Mouse (Mus musculus) ES-Bruce4 (cell line): ENCODE data around the gene Wdr17. TPM values are rescaled to one million over a fixed set of nuclear protein-coding genes. Genes with fewer than 3 reads are reported as not detected.
A peak's percentile ranks its signal among the peaks of the same experiment; 100 is the strongest.

Source experiments
- H3K27ac ChIP-seq: 2 replicates; pipeline ENCODE4 v1.5.1; 2012; ENCODE audit warnings: low read length, inconsistent platforms; ENCODE audit not compliant: insufficient read depth
- H3K27me3 ChIP-seq: 2 replicates; pipeline ENCODE4 v1.6.1; 2012; ENCODE audit warnings: mild to moderate bottlenecking, low read length, inconsistent platforms; ENCODE audit not compliant: control insufficient read depth, poor library complexity, insufficient read depth, severe bottlenecking
- H3K36me3 ChIP-seq: 2 replicates; pipeline ENCODE4 v1.6.1; 2012; ENCODE audit warnings: inconsistent platforms, mild to moderate bottlenecking, low read length, moderate library complexity; ENCODE audit not compliant: control insufficient read depth, poor library complexity, insufficient read depth, severe bottlenecking
- H3K4me1 ChIP-seq: one replicate; pipeline ENCODE4 v1.8.1; 2011; ENCODE audit warnings: low read length; ENCODE audit not compliant: control insufficient read depth, insufficient read depth
- H3K4me3 ChIP-seq: 2 replicates; pipeline ENCODE4 v1.5.1; 2011; ENCODE audit warnings: low read depth, mild to moderate bottlenecking, low read length
- H3K9ac ChIP-seq: 2 replicates; pipeline ENCODE4 v1.6.1; 2012; ENCODE audit warnings: low read depth, mild to moderate bottlenecking, inconsistent platforms; ENCODE audit not compliant: poor library complexity, severe bottlenecking
- H3K9me3 ChIP-seq: replicated peaks from 2 replicates; pipeline ENCODE4 v1.6.1; 2012; ENCODE audit warnings: mild to moderate bottlenecking, low read length, inconsistent platforms; ENCODE audit not compliant: control insufficient read depth, poor library complexity, insufficient read depth, severe bottlenecking
- CTCF ChIP-seq: IDR thresholded peaks from one replicate; pipeline ENCODE4 v1.8.1; 2011; ENCODE audit warnings: low read depth, low read length
- EP300 ChIP-seq: IDR thresholded peaks from 2 replicates; pipeline ENCODE4 v1.6.1; 2011; ENCODE audit warnings: low read depth, low read length; ENCODE audit not compliant: insufficient read depth
- POLR2A ChIP-seq: IDR thresholded peaks from one replicate; pipeline ENCODE4 v1.8.1; 2011; ENCODE audit warnings: low read length; ENCODE audit not compliant: insufficient read depth
- polyA plus RNA-seq: library from polyadenylated mRNA; stranded (reverse); fragments of >200 nt; gene quantifications from 2 replicates; pipeline ENCODE4 v1.2.4, GENCODE M21; 2011; ENCODE audit warnings: low read depth; ENCODE audit not compliant: missing spikeins, insufficient read depth, insufficient read length

The Wdr17 gene
- polyA plus RNA-seq, 1 experiment = 0.97 TPM

DNA sequence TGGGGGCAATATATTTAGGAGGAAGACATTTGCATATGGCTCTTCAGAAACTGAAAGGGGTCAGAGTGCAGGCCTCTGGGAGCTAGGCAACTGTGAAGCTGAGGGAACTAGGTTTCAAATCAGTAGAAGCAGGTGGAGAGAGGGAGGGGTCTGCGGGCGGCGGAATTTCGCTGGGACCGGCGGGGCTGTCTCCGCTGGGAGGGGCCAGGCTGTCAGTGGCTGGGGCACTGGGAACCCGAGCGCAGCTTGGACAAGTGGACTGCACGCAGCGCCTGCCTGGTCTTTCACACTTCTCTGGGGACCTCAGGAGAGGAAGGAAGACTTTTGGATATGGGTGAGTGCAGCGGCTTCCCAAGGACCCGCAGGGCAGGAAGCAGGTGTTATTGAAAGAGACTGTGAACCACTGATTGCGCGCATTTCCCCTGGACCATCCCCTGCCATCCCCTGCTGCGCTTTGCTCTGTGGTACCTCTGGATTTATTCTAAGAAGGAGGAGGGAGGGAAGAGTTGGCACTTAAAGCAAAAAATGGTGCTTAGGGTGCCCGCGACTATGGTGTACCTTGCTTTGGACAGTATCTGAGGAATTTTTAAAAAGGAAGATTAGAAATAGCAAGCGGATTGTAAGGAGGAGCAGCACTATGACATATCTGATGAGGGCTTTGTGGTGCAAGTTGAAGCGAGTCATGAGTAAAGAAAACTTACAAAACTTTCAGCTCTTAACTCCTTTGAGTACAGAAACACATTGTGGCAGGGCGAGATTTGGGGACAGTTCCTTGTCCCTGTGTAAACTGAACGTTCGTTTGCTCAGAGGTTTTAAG, 107.5 kb downstream of the Wdr17 start:
- Histone ChIP-seq H3K27me3 (no peaks in the 10 kb centered on the region; the same call in 1 of the 2 replicates), H3K9ac (no peak overlapping the region), H3K27ac (no peak overlapping the region), H3K36me3 (no peaks in the 10 kb centered on the region), H3K4me3 (peak overlapping the region; percentile 45), H3K4me1 (peaks cover 3% of the 10 kb centered on the region), H3K9me3 (0 out of 2 replicates have a peak, but pooled peaks cover 4% of the 10 kb centered on the region)
- TF ChIP-seq POLR2A (no peak), CTCF (no peak), EP300 (no peak)

DNA sequence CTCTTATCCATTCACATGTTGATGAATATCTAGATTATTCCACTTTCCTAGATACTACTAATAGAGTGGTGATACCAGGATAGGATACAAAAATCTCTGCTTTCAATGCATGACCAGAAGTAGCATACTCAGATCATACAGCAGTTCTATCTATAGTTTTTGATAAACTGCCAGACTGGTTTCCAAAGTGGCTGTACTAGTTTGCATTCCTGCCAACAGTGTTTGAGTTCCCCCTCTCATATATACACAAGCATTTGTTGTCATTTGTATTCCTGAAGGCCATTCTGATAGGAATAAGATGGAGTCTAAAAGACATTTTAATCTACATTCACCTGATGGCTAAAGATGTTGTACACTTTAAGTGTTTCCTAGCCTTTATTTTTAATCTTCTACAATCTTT, 110.0 kb downstream of the Wdr17 start:
- peaks cover 3% of the 10 kb centered on the region for H3K4me1 ChIP-seq
- 0 out of 2 replicates have a peak, but pooled peaks cover 4% of the 10 kb centered on the region for H3K9me3 ChIP-seq
- no peak overlapping the region for H3K27ac ChIP-seq
- H3K36me3 ChIP-seq = no peaks in the 10 kb centered on the region
- no peak for TF ChIP-seq EP300
- TF ChIP-seq CTCF = no peak
- TF ChIP-seq POLR2A = no peak
- no peak overlapping the region for H3K9ac ChIP-seq
- H3K27me3 ChIP-seq = no peaks in the 10 kb centered on the region; the same call in 1 of the 2 replicates
- no peak overlapping the region for H3K4me3 ChIP-seq

DNA sequence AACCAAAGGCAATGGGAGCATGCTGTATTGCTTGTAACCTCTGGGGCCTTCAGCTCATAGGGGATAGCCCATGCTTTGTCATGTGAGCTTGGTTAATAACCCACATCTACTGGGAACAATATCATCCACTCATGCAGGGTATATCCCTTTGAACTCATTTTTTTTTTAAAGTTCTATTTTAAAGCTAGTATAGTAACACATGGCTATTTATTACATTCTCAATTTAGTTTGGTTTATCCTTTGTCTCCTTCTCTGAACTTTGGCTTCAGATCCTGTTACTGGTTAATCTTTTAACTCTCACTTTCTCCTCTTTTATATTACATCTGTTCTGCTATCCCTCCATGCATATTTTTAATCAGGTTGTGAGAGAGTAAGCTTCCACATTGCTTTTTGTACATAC, 110.7 kb downstream of the Wdr17 start:
- H3K4me1 ChIP-seq = peaks cover 3% of the 10 kb centered on the region
- no peaks in the 10 kb centered on the region for H3K36me3 ChIP-seq
- no peak overlapping the region for H3K27ac ChIP-seq
- H3K9me3 ChIP-seq = 0 out of 2 replicates have a peak, but pooled peaks cover 4% of the 10 kb centered on the region
- H3K27me3 ChIP-seq = no peaks in the 10 kb centered on the region; the same call in 1 of the 2 replicates
- H3K4me3 ChIP-seq = no peak overlapping the region
- TF ChIP-seq POLR2A (no peak), EP300 (no peak), CTCF (no peak)
- H3K9ac ChIP-seq = no peak overlapping the region

DNA sequence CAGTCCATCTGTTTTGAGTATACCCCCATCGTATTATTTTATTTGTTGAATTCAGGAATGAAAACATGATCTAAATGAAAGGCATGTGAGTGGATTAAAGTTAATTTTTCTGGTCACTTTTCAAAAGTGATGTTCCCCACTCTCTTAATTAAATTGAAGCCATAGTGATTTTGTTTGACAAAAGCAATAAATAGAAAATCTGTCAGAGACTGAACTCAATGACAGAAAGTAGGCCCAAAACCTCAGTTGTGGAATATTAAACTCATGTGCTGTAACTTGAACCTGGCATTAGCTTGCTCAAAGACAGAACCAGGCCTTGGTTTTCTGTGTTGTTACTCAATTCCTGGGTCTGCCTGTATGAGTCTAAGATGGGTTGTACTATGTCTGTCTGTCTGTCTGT, 129.3 kb downstream of the Wdr17 start:
- no peaks in the 10 kb centered on the region for H3K9me3 ChIP-seq
- TF ChIP-seq CTCF (no peak), EP300 (no peak), POLR2A (no peak)
- no peak overlapping the region for H3K27ac ChIP-seq
- H3K27me3 ChIP-seq = no peaks in the 10 kb centered on the region
- no peak overlapping the region for H3K4me3 ChIP-seq
- no peak overlapping the region for H3K9ac ChIP-seq
- H3K4me1 ChIP-seq = no peaks in the 10 kb centered on the region
- no peaks in the 10 kb centered on the region for H3K36me3 ChIP-seq

DNA sequence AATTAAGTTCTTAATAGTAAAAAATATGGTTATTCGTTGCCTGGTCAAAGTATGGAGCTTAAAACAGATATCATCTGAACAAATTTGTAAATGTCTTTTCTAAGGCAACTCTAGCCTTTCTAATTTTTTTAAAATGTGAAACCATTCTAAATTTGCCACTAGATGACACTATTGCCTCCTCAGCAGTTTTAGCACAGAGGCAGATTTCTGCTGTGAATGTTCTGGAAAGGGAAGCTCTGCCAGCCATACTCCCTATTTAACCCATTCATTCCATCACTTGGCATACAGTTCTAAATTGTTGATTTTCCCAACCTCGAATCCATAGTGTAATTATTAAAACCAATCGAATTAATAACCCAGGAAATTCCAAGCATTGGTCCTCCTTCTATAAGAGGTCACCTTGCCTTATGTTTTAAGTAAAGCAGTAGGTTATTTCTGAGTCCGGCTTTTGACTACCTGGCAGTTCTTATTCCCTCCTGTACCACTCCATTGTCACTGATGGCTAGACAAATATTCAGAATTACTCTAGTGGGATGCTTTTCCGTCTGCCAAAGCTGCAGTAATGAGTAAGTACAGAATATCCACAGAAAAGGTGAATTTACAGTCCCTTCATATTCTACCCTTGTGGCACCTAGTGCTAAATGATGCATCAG, 150.2 kb downstream of the Wdr17 start:
- Histone ChIP-seq H3K9me3 (no peaks in the 10 kb centered on the region), H3K27me3 (peaks cover 2% of the 10 kb centered on the region; the same call in 1 of the 2 replicates), H3K4me1 (no peaks in the 10 kb centered on the region), H3K4me3 (no peak overlapping the region), H3K9ac (no peak overlapping the region), H3K36me3 (no peaks in the 10 kb centered on the region), H3K27ac (no peak overlapping the region)
- TF ChIP-seq POLR2A (no peak), CTCF (no peak), EP300 (no peak)

DNA sequence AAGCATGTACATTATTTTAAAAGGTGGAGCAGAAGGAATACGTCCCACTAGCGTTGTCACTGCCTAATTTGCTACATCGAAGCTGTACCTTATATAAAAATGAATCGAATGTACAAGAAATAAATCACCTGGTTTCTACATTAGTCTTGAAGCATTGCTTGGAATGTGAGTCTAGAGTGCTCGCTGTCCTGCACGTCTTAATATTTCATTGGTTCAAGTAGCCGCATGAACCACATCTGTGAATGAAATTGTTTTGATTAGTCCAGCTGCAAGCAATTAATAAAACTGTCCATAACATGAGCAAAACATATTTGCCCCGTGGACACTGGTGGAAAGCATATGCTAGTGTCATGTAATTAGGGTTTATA, 162.3 kb downstream of the Wdr17 start:
- Histone ChIP-seq H3K9me3 (no peaks in the 10 kb centered on the region), H3K4me3 (0 out of 2 replicates have a peak overlapping the region, but pooled peaks have one; percentile 2), H3K9ac (no peak overlapping the region), H3K27ac (no peak overlapping the region), H3K4me1 (no peaks in the 10 kb centered on the region), H3K36me3 (no peaks in the 10 kb centered on the region), H3K27me3 (no peaks in the 10 kb centered on the region)
- TF ChIP-seq POLR2A = no peak
- TF ChIP-seq EP300 = no peak
- no peak for TF ChIP-seq CTCF
